Mouse (Mus musculus): Measurements from ENCODE around the gene Dand5. TPM values are rescaled to one million over a fixed set of nuclear protein-coding genes. Genes with fewer than 3 reads are reported as not detected.
A peak's percentile ranks its signal among the peaks of the same experiment; 100 is the strongest.

The Dand5 gene
- total and polyA plus RNA-seq, 3 experiments, result 7.6 to 12.3 (median 11.2) TPM

DNA sequence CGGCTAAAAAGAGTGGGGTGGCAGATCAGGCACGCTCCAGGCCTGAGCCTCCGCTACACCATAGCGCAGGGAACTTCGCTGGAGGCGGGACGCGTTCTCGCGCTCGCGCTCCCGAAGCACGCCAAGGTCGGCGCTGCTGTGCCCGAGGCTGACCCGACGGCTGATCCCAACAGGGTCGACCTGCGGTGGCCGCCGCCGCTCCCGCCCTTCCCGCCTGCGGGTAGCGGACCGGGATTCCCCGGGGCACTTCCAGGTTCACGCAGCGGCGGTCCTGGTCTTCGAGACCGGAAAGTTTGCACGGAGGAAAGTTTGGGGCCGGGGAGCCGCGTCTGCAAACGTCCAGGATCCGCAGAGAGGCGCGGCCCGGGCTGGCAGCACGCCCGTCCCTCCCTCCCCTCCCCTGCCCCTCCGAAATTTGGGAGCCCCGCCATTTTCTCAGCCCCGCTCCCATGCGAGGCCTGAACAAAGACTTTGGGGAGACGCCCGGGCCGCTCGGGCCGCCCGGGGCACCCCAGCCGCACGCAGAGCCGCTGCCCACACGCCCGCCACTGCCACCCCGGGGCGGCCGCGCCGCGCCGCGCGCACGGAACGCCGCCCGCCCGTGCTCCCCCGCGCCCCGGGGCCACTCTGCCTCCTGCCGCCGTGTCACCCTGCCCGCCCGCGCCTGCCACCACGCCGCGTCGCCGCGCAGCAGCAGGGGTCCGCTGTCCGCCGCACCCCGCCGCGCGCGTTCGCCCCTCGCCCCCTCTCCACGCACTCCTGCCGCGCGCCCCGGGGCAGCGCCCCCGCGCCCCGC is 23.3 kb downstream of the Dand5 start:
- intact Hi-C loops (cut with DNase I), result loop anchor here (2.0 to 5.0 kb wide), 2 partner anchors 25 to 37 kb away; no protein-coding TSS in a partner anchor
- H3K27ac ChIP-seq, result peak overlapping the region; percentile 90
- peak overlapping the region; percentile 90 for H3K9ac ChIP-seq (ENCODE audit: low read depth, low read length)
- peak overlapping the region; percentile 78 for H3K4me3 ChIP-seq
- DNase-seq, result peak; percentile 81 to 83
- no peaks in the 10 kb centered on the region for H3K36me3 ChIP-seq (ENCODE audit: control insufficient read depth, insufficient read depth, low read length)
- WGBS, result 1% methylated on average over 94 of the region's 108 CpGs
- H3K4me1 ChIP-seq (ENCODE audit: control insufficient read depth, insufficient read depth, low read length), result peaks cover 23% of the 10 kb centered on the region
- TF ChIP-seq POLR2A (IDR thresholded peaks at IDR 0.05; ENCODE audit: insufficient read depth, low read depth, low read length), result no peak
- peak; percentile 20; the same call in 1 of the 2 replicates for TF ChIP-seq CTCF (IDR thresholded peaks at IDR 0.05)
- no peaks in the 10 kb centered on the region for H3K27me3 ChIP-seq (ENCODE audit: control insufficient read depth, insufficient read depth, low read length)
- H3K79me2 ChIP-seq (replicated peaks; ENCODE audit: control insufficient read depth, insufficient read depth, low read length), result peaks cover 8% of the 10 kb centered on the region

DNA sequence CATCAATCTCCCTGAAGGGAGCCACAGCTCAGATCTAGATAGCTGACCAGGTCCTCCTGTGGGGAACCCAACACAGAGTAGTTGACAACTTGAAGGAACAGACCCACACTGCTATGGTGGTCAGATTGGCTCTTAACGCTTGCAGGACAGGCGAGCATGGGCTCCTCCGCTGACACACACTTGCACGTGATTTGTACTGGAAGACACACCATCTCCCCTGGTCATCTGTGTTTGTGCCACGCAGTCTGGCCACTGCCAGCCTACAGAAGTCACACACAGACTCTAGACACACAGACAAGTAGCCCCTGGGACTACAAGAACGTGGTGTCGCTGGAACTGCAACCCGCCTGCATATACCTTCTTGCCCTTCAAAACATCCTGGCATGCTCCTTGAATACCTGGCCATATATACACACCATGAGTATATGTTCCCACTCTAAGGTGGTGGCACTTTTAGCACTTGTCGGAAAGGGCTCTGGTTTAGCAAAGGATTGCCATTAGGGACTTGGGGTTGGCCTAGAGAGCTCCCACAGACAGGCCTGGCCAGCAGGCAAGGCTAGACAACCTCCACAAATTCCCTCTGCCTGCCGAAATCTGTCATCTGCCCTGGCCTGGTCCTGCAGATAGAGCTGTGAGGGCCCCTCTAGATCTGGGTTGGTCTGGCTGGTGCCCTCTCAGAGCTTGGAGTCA is 24.0 kb downstream of the Dand5 start:
- no peaks in the 10 kb centered on the region for H3K27me3 ChIP-seq (ENCODE audit: control insufficient read depth, insufficient read depth, low read length)
- 54% methylated on average over 10 of the region's 10 CpGs for WGBS

DNA sequence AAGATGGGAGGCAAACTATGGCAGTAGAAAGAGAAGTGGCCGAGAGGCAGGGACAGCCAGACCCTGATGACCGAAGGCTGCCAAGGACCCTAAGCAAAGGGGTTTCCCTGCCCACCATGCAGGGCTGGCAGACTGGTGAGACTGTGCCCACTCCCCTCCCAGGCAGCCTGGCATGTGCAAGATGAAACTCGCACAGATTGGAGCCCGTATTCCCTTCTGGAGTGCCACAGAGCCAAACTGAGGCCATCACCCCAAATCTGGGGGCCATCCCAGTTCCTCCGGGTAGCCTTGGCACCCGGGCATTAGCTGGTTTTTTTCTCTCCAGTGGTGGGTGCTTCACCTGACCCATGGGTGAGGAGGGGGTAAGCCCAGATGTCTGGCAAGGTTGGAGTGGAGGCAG is 24.7 kb downstream of the Dand5 start:
- peaks cover 8% of the 10 kb centered on the region for H3K79me2 ChIP-seq (replicated peaks; ENCODE audit: control insufficient read depth, insufficient read depth, low read length)
- TF ChIP-seq EP300 (IDR thresholded peaks at IDR 0.05; ENCODE audit: insufficient read depth, low read depth, low read length), result no peak
- TF ChIP-seq CTCF (IDR thresholded peaks at IDR 0.05), result no peak
- TF ChIP-seq POLR2A (IDR thresholded peaks at IDR 0.05; ENCODE audit: insufficient read depth, low read depth, low read length), result no peak
- H3K9ac ChIP-seq (ENCODE audit: low read depth, low read length), result peak overlapping the region; percentile 90; the same call in 1 of the 2 replicates
- H3K4me1 ChIP-seq (ENCODE audit: control insufficient read depth, insufficient read depth, low read length), result peaks cover 29% of the 10 kb centered on the region
- H3K36me3 ChIP-seq (ENCODE audit: control insufficient read depth, insufficient read depth, low read length), result no peaks in the 10 kb centered on the region
- WGBS, result 78% methylated on average over 6 of the region's 6 CpGs
- H3K27me3 ChIP-seq (ENCODE audit: control insufficient read depth, insufficient read depth, low read length), result no peaks in the 10 kb centered on the region
- peak in 1 of 2 experiments; percentile 33 for DNase-seq
- intact Hi-C loops (cut with DNase I), result loop anchor here (2.0 to 5.0 kb wide), 2 partner anchors 23 to 36 kb away; no protein-coding TSS in a partner anchor
- peak overlapping the region; percentile 90; the same call in 1 of the 2 replicates for H3K27ac ChIP-seq
- peak overlapping the region; percentile 5; the same call in 1 of the 2 replicates for H3K4me3 ChIP-seq

More for the DNA sequence above, 24.0 kb downstream of the Dand5 start:
- H3K79me2 ChIP-seq (replicated peaks; ENCODE audit: control insufficient read depth, insufficient read depth, low read length), result peaks cover 8% of the 10 kb centered on the region
- peak overlapping the region; percentile 90 for H3K9ac ChIP-seq (ENCODE audit: low read depth, low read length)
- H3K4me1 ChIP-seq (ENCODE audit: control insufficient read depth, insufficient read depth, low read length), result peaks cover 23% of the 10 kb centered on the region
- no peak; the same call in 1 of the 2 replicates for TF ChIP-seq POLR2A (IDR thresholded peaks at IDR 0.05; ENCODE audit: insufficient read depth, low read depth, low read length)
- no peak for TF ChIP-seq CTCF (IDR thresholded peaks at IDR 0.05)
- no peak for TF ChIP-seq EP300 (IDR thresholded peaks at IDR 0.05; ENCODE audit: insufficient read depth, low read depth, low read length)
- no peaks in the 10 kb centered on the region for H3K36me3 ChIP-seq (ENCODE audit: control insufficient read depth, insufficient read depth, low read length)
- intact Hi-C loops (cut with DNase I), result loop anchor here (2.0 to 5.0 kb wide), 2 partner anchors 24 to 36 kb away; no protein-coding TSS in a partner anchor
- H3K27ac ChIP-seq, result peak overlapping the region; percentile 90
- peak in 1 of 2 experiments; percentile 52 for DNase-seq
- peak overlapping the region; percentile 78 for H3K4me3 ChIP-seq

GRCm38 (mm10) chr8:84797256-84797797 is 25.3 kb downstream of the Dand5 start:
- WGBS, result 81% methylated on average over 15 of the region's 15 CpGs
- intact Hi-C loops (cut with DNase I), result loop anchor here (5.0 kb wide), 1 partner anchor 35 kb away; no protein-coding TSS in a partner anchor
- Histone ChIP-seq H3K4me1 (ENCODE audit: control insufficient read depth, insufficient read depth, low read length) (peaks cover 31% of the 10 kb centered on the region), H3K36me3 (ENCODE audit: control insufficient read depth, insufficient read depth, low read length) (no peaks in the 10 kb centered on the region), H3K79me2 (replicated peaks; ENCODE audit: control insufficient read depth, insufficient read depth, low read length) (peaks cover 8% of the 10 kb centered on the region), H3K27ac (peak overlapping the region; percentile 5; the same call in 1 of the 2 replicates), H3K9ac (ENCODE audit: low read depth, low read length) (0 out of 2 replicates have a peak overlapping the region, but pooled peaks have one; percentile 13), H3K4me3 (no peak overlapping the region), H3K27me3 (ENCODE audit: control insufficient read depth, insufficient read depth, low read length) (no peaks in the 10 kb centered on the region)
- TF ChIP-seq EP300 (IDR thresholded peaks at IDR 0.05; ENCODE audit: insufficient read depth, low read depth, low read length) (no peak), CTCF (IDR thresholded peaks at IDR 0.05) (no peak), POLR2A (IDR thresholded peaks at IDR 0.05; ENCODE audit: insufficient read depth, low read depth, low read length) (no peak)
- peak in 1 of 2 experiments; percentile 52 for DNase-seq

DNA sequence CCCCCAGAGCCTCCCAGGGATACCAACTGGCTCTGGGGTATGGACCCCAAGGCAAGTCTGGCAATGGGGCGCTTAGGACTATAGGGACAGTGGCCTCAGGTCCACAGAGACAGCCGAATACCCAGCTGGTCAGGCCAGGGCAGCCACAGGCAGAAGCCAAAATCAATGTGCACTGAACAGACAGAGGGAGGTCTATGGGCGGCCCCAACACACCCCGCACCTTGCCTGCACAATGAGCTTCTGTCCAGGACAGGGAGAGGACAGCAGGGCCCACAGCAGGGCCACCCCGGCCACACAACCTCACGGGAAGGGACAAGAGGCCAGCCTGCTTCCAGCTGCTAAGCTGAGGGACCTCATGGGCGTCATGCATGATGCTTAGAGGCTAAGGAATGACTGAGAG is 28.1 kb downstream of the Dand5 start:
- intact Hi-C loops (cut with DNase I), result no loop called here
- Histone ChIP-seq H3K4me1 (ENCODE audit: control insufficient read depth, insufficient read depth, low read length) (peaks cover 40% of the 10 kb centered on the region), H3K9ac (ENCODE audit: low read depth, low read length) (peak overlapping the region; percentile 11), H3K4me3 (peak overlapping the region; percentile 8; the same call in 1 of the 2 replicates), H3K27me3 (ENCODE audit: control insufficient read depth, insufficient read depth, low read length) (no peaks in the 10 kb centered on the region), H3K27ac (peak overlapping the region; percentile 86), H3K36me3 (ENCODE audit: control insufficient read depth, insufficient read depth, low read length) (no peaks in the 10 kb centered on the region), H3K79me2 (replicated peaks; ENCODE audit: control insufficient read depth, insufficient read depth, low read length) (peaks cover 10% of the 10 kb centered on the region)
- TF ChIP-seq EP300 (IDR thresholded peaks at IDR 0.05; ENCODE audit: insufficient read depth, low read depth, low read length) (no peak), CTCF (IDR thresholded peaks at IDR 0.05) (no peak), POLR2A (IDR thresholded peaks at IDR 0.05; ENCODE audit: insufficient read depth, low read depth, low read length) (no peak)
- peak in 1 of 2 experiments; percentile 66 for DNase-seq
- 33% methylated on average over 7 of the region's 7 CpGs for WGBS

Measured in heart, adult 2 months (tissue).